Mouse (Mus musculus): Measurements from ENCODE around the gene P3h4.
"Not testable (repeated sequence)": the region's sequence is repeated elsewhere in the genome, so short reads cannot be mapped to it uniquely, and the experiment has no call there.

Gene P3h4

GRCm38 (mm10) chr11:100362209-100362978 is 52.2 kb downstream of the P3h4 start:
- peak in 1 of 2 experiments; percentile 65 for DNase-seq (ENCODE audit: low read depth in 1 of 2, low spot score in 2 of 2)

GRCm38 (mm10) chr11:100361059-100361458 is 53.6 kb downstream of the P3h4 start:
- DNase-seq (ENCODE audit: low read depth in 1 of 2, low spot score in 2 of 2): not testable (repeated sequence)

- no peak for DNase-seq (ENCODE audit: low read depth in 1 of 2, low spot score in 2 of 2)
Observed at GRCm38 (mm10) chr11:100360175-100360574, 54.5 kb downstream of the P3h4 start.

Measured in monocyte, adult 2 months (primary cell).